Mouse (Mus musculus) E14TG2a.4 (cell line): ENCODE results near the gene Slc6a6.

Experiments used
- CTCF ChIP-seq: conservative IDR thresholded peaks from 2 replicates; pipeline ENCODE4 v1.5.1; 2014; ENCODE audit warnings: low read length
- POU5F1 ChIP-seq: IDR thresholded peaks from 2 replicates; pipeline ENCODE4 v1.6.1; 2014; ENCODE audit warnings: low read length, borderline replicate concordance

GRCm38 (mm10) chr6:91643416-91643921, 40.4 kb upstream of the Slc6a6 start:
- TF ChIP-seq CTCF, result no peak
- TF ChIP-seq POU5F1, result no peak
